Mouse (Mus musculus) heart, adult 2 months (tissue): ENCODE data around the gene Vps25.

Source experiments
- CTCF ChIP-seq: fragments of 200-600 bp; IDR thresholded peaks from 2 replicates; pipeline ENCODE4 v1.8.1; 2022; ENCODE audit warnings: antibody characterized with exemption, mild to moderate bottlenecking, moderate library complexity
- EP300 ChIP-seq: fragments of 200-500 bp; IDR thresholded peaks from 2 replicates; pipeline ENCODE4 v1.6.1; 2011; ENCODE audit warnings: low read depth, low read length, control low read depth; ENCODE audit not compliant: insufficient read depth
- POLR2A ChIP-seq: fragments of 200-500 bp; IDR thresholded peaks from 2 replicates; pipeline ENCODE4 v1.6.1; 2011; ENCODE audit warnings: mild to moderate bottlenecking, low read depth, low read length, control low read depth; ENCODE audit not compliant: insufficient read depth

DNA sequence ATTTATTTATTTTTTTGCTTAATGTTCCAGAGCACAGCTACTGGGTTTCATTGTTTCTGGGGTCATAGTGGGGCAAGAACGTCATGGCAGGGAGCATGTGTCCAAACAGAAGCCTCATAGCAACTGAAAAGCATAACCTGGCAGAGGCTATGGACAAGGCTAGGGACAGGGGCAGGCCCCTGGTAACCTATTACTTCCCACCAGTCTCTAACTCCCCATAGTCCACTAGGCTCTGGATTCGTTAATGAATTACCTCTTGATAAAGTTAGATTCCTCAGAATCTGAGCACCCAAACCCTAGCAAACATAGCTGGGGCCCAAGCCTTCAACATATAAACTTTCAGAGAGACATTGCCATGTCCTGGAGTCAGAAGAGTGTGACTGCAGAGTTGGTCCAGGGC, 2.5 kb upstream of the Vps25 start:
- no peak for TF ChIP-seq POLR2A
- TF ChIP-seq CTCF = no peak
- no peak for TF ChIP-seq EP300
